Mouse (Mus musculus) natural killer cell, adult 2 months (primary cell): Measurements from ENCODE around the gene Eps15l1.

Source experiments
- DNase-seq, 2 experiments: peaks; one replicate each; pipeline ENCODE4 v3.0.0; 2022; ENCODE audit warnings: low spot score in 2 of 2

The Eps15l1 gene

DNA sequence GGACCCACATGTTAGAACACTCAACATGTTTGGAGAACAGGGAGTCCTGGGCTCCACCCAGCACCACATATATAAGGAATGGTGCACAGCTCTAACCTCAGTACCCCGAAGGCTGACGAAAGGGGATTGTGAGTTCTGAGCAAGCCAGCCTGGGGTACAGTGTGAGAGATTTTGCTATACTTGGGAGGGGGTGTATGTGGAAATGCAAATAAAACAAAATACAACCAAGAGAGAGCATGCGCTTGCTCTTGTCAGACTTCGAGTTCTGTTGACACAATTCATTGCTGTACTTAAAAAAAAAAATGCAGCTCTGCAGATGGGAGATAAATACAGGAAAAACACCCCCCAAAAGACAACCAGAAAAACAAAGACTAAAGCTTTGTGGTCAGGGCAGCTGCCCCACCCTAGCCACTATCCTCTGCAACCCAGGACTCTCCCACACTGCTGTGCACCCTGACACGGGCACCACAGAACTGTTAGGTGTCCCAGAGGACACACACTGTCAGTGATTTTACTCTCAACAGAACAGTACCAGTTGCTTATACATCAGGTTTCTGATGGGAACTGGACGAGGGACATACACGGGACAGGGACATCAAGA, 69.8 kb downstream of the Eps15l1 start:
- DNase-seq, result peak; percentile 56 to 64

DNA sequence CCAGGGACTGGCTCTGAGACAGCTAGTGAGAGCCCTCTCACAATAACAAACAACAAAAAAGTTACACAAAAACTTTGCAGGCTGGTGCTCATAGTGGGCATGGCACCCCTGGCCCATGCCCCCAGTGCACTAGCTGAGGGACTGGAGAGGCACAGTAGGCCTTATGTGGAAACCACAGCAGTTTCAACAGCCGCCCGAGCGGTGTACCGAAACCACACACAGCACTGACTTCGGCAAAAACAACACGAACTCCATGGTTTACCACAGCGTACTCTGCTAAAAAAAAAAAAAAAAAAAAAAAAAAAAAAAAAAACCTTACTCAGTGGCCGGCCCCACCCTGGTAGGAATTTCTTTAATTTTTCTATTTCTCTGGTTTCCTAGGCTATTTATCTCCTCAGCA, 70.5 kb downstream of the Eps15l1 start:
- peak; percentile 83 to 84 for DNase-seq

DNA sequence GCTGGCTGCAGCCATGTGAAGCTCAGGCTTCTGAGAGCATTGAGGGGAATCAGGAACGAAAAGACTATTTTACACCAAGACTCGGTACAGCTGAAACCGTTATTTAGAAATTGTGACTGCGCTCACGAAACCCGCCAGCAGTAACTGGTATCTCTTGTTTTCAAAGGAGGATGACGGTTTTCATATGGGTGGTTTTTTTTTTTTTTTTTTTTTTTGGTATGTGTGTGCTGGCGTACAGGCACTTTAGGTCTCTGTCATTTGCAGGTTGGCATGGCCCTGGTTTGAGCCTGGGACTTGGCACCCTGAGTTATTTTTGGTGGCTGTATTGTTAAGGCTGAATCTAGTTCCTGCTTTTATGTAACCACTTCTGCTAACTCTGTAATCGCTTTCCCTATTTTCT, 71.4 kb downstream of the Eps15l1 start:
- DNase-seq, result peak; percentile 22 to 30

GRCm38 (mm10) chr8:72348956-72349355, 72.3 kb downstream of the Eps15l1 start:
- no peak for DNase-seq

GRCm38 (mm10) chr8:72348114-72348513, 73.1 kb downstream of the Eps15l1 start:
- DNase-seq, result peak in 1 of 2 experiments; percentile 38

DNA sequence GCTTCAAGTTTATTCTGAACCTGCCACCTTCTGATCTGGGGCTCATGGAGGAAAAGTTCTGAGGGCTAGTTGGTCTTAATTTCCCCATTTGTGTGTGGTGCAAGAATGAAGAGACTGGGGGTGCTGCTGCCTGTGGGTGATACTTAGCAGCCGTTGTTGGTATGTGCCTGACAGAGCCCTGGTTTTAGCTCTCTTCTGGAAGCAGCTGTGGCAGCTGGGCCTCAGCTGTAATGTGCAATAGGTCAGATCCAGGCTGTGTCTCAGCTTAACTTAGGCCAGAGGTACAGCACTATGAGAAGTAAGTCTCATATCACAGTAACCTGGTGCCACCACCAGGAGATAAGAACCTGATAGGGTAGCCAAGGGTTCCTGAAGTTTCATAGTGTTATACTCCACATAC, 73.7 kb downstream of the Eps15l1 start:
- no peak for DNase-seq

DNA sequence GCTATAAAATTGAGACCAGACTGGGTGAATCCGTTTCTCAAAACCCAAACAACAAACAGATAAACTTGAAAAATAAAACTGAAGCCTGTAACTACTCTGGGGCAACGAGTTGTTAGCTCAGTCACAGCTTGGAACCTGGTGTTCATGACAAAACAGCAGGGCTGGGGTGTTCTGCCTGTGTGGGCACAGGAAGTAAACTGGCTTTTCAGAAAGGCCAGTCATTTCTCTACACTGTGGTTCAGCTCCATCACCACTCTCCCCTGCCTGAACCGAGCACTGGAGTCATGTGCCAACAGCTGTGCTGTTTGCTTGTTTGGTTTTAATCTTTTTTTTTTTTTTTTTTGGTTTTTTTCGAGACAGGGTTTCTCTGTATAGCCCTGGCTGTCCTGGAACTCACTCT, 77.5 kb downstream of the Eps15l1 start:
- DNase-seq, result peak; percentile 76

DNA sequence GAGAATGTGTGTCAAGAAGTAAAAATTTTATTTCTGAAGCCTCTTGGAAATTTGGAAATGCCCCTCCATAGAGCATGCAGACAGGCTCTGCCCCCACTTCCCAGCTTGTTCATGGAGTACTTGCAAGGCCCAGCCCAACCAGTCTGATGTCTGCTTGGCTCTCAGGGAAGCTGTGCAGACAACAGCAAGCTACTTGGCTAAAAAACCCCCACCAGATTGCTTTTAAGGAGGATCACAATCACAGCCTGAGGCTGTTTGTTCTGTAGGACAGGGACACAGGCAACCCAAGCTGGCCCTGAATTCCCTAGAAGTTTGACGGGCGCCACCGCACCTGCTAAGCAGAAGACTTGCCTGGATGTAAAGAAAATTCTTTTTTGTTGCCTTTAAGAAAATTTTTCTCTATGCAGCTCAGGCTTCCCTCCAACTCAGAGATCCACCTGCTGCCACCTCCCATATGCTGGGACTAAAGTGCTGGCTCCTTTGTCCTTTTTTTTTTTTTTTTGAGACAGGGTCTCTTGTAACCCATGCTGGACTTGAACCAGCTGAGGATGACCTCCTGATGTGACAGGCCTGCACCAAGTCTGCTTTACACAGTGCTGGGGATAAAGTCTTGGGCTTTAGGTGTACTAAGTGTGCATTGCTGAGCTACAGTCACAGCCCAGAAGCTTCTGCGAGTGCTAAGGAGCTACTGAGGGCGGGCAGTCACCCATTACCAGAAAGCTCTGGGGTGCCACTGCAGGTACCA, 78.5 kb downstream of the Eps15l1 start:
- no peak for DNase-seq

DNA sequence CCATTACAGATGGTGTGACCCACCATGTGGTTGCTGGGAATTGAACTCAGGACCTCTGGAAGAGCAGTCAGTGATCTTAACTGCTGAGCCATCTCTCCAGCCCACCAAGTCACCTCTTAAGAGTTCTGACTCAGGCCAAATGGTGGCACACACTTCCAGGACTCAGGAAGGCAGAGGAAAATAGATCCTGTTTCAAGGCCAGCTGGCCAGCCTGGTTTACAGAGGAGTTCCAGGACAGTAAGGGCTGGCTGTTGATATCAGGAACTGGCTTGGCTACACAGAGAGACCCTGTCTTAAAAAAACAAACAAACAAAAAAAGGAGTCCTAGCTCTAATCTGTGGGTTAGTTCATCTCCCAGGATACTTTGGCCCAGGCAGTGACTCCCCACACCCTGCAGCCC, 84.2 kb downstream of the Eps15l1 start:
- DNase-seq, result no peak

DNA sequence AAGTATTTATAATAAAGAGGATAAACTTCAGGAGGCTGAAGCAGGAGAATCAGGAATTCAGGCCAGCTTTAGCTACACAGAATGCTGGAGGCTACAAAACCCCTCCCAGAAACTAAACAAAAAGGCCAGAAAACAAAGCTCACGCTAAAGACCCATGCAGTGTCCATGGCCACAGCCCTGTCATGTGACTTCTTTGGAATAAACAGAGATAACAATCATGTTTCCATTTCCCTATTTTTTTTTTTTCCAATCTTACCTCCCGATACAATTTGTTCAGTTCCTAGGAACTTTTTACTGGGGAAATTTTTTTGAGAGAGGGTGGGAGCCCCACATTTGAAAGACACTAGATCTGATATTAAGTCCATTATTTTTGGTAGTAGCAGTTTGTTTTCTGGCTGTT, 85.0 kb downstream of the Eps15l1 start:
- no peak for DNase-seq

DNA sequence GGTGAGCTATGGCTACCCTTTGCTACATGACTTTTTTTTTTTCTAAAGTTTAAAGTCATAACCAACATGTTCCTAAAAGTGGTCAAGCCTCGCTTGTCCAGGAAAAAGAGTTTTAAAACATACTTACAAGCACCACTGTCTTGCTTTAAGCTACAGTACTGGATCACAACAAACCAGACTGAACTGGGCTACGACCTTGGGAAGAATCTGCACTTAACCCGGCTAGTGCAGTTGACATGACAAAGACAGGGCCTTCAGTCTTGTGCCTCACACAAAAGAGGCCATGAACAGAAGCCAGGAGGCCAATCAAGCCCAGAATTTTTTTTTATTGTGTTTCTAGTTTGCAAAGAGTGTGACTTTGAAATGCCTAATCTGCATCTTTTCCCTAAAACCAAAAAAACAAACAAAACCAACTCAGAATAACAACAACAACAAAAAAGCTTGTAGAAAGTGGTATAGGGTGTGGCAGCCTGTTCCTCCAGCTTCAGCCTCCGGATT, 87.1 kb downstream of the Eps15l1 start:
- no peak for DNase-seq

GRCm38 (mm10) chr8:72333429-72334143, 87.7 kb downstream of the Eps15l1 start:
- no peak for DNase-seq

DNA sequence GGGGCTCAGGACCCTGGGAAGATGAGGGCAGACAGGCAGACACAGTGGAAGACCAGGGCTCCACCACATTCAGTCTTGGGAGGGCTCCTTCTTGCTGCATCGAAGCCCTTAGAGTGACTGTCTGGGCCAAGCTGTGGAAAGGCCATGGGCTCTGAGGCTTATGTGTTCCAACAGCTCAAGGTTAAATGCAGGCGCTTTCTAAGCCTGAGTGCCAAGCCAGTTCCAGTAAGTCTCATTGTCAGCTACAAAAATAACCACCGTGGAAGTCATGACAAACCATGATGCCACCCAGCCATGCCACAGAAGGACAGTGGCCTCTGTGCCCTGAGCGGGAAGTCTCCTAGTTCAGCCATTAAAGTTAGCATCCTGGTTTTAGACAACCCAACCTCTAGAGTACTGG, 89.6 kb downstream of the Eps15l1 start:
- no peak for DNase-seq

DNA sequence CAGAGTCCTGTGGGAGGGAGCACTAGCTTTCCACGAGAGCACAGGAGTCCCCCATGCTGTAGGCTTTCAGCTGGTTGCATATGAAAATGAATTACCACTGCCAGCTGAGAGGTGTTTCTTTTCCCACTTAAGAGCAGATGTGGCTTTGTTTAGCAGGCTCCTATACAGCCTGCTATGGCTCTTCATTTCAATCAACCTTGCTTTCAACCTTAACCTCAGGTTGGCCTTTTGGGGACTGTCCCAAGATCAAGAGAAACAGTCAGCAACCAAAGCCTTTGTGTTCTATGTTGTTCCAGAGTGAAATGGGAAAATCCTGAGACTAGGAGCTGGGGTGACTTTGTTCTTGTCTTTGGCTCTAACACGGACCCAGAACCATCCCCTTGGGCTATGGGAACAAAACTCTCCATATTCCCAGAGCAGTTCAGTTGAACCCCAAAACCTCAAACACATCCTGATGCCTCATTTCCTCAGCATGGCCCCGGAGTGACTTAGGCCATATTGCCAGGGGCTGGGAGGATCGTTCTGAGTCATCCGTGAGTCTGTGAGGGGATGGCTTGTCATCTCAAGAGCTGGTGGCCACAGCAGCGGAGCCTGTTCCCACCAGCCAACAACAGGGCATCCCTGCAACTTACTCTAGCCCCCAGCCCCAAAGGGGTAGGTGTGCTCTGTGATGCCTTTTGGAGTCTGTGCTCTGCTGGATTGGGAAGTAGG, 90.3 kb downstream of the Eps15l1 start:
- no peak for DNase-seq

- no peak for DNase-seq
Measured at GRCm38 (mm10) chr8:72329116-72329515, 92.1 kb downstream of the Eps15l1 start.

DNA sequence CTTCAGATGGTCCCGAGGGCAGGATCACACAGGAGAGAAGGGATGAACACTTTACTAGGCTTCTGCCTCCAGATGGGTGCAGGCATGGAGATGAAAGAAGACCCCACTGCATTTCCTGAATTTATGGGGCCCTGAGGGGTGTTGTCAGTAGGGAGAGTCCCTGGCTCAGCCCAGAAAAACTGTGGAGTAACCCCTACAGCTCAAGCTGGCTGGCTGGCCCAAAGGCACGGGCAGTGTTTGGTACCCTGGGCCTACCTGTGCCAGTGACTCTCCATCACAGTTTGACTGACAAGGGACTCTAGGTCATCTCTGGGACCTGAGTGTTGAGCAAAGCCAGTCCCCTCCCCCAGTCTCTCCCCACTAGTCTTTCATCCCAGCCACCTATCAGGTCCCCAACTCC, 96.6 kb downstream of the Eps15l1 start:
- DNase-seq, result no peak

DNA sequence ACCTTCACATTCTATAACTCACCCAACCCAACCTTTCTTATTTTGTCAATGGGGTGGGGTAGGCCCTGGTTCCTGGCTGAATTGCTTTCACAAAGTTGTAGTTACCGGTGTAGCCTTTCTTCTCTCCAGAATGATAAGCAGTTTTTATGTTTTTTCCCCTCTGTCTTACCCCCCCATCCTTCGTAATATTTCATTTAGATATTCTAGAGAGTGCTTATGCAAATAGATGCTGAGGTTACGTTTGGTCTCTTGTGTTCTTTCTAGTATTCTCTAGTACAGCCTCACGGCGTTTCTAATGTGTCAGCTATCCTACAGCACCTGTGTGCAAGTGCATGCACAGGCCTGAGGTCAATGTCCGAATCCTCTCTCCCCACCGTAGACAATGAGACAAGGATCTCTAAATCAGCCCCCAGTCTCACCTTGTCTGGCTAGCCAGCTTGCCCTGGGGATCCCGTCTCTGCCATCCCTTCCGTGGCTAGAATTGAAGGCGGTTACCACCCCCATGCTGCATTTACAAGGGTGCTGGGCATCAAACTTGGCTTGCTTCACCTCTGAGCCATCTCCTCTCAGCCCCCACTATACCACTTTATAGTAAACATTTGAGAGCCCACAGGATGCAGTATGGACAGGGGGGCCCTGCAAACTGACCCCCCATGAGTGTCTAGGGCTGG, 97.1 kb downstream of the Eps15l1 start:
- DNase-seq, result peak in 1 of 2 experiments; percentile 24

- DNase-seq, result peak; percentile 24 to 38
Measured at GRCm38 (mm10) chr8:72323131-72323725, 98.0 kb downstream of the Eps15l1 start.

DNA sequence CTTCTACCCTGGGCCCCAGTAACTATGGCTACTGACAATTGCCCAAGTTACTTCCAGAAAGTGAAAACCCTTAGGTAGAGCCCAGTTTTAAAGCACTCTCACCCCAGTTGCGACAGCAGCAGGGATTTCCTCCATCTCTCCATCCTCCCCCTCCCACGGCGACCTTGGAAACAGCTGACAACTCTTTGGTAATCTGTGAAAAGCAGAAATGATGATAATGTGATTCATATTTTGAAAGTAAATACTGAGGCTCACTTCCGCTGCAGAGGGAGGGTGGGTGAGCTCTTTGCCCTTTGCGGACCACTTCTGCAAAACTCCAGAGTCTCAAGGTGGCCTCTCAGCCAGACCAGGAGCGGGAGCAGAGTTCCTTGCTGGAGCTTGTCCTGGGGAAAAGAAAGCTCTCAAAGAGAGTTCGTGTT, 98.8 kb downstream of the Eps15l1 start:
- DNase-seq, result peak in 1 of 2 experiments; percentile 83

- peak; percentile 75 to 76 for DNase-seq
Measured at GRCm38 (mm10) chr8:72321635-72322441, 99.4 kb downstream of the Eps15l1 start.
